Mouse (Mus musculus): ENCODE measurements at regions not wholly inside any gene's neighbourhood (a gene's known extent, or its start where the extent isn't known, plus 50 kb on each side); places are given as distances from the start of the nearest gene placed in this dataset.
A peak's percentile ranks its signal among the peaks of the same experiment; 100 is the strongest.

GRCm38 (mm10) chr9:41792173-41792829 is 331.8 kb downstream of the Sorl1 start:
- Histone ChIP-seq H3K9me3 (replicated peaks) (no peaks in the 10 kb centered on the region), H3K36me3 (no peaks in the 10 kb centered on the region), H3K4me3 (replicated peaks) (no peak overlapping the region), H3K9ac (no peak overlapping the region), H3K4me1 (0 out of 2 replicates have a peak, but pooled peaks cover 4% of the 10 kb centered on the region), H3K4me2 (no peak overlapping the region), H3K27ac (no peak overlapping the region), H3K27me3 (no peaks in the 10 kb centered on the region)
- WGBS: 82% methylated on average over 4 of the region's 4 CpGs
- ATAC-seq (replicated peaks; ENCODE audit: low FRiP score): no peak

- Histone ChIP-seq H3K4me3 (replicated peaks) (no peak overlapping the region), H3K4me2 (no peak overlapping the region), H3K36me3 (no peaks in the 10 kb centered on the region), H3K4me1 (0 out of 2 replicates have a peak, but pooled peaks cover 4% of the 10 kb centered on the region), H3K27me3 (no peaks in the 10 kb centered on the region), H3K9me3 (replicated peaks) (no peaks in the 10 kb centered on the region), H3K27ac (no peak overlapping the region), H3K9ac (no peak overlapping the region)
- 75% methylated on average over 5 of the region's 5 CpGs for WGBS
- no peak for ATAC-seq (replicated peaks; ENCODE audit: low FRiP score)
Observed at GRCm38 (mm10) chr9:41791501-41792172, 332.5 kb downstream of the Sorl1 start.

GRCm38 (mm10) chr9:41785131-41785530 is 339.0 kb downstream of the Sorl1 start:
- ATAC-seq (replicated peaks; ENCODE audit: low FRiP score): no peak

GRCm38 (mm10) chr9:41772281-41772902 is 351.7 kb downstream of the Sorl1 start:
- ATAC-seq (replicated peaks; ENCODE audit: low FRiP score): no peak
- H3K36me3 ChIP-seq: no peaks in the 10 kb centered on the region
- H3K27me3 ChIP-seq: no peaks in the 10 kb centered on the region
- H3K9ac ChIP-seq: no peak overlapping the region
- no peak overlapping the region for H3K4me3 ChIP-seq (replicated peaks)
- no peak overlapping the region for H3K4me2 ChIP-seq
- WGBS: 89% methylated on average over 8 of the region's 8 CpGs
- no peak overlapping the region for H3K27ac ChIP-seq
- H3K9me3 ChIP-seq (replicated peaks): no peaks in the 10 kb centered on the region
- no peaks in the 10 kb centered on the region for H3K4me1 ChIP-seq

More at GRCm38 (mm10) chr9:41785131-41785530, 339.0 kb downstream of the Sorl1 start:
- WGBS: 50% methylated on average over 3 of the region's 3 CpGs
- H3K27me3 ChIP-seq: no peaks in the 10 kb centered on the region
- no peak overlapping the region for H3K9ac ChIP-seq
- H3K4me2 ChIP-seq: no peak overlapping the region
- no peaks in the 10 kb centered on the region; the same call in 1 of the 2 replicates for H3K9me3 ChIP-seq (replicated peaks)
- no peaks in the 10 kb centered on the region for H3K36me3 ChIP-seq
- no peak overlapping the region for H3K27ac ChIP-seq
- H3K4me3 ChIP-seq (replicated peaks): no peak overlapping the region
- 0 out of 2 replicates have a peak, but pooled peaks cover 5% of the 10 kb centered on the region for H3K4me1 ChIP-seq

GRCm38 (mm10) chr9:41771276-41771675 is 352.8 kb downstream of the Sorl1 start:
- peaks cover 5% of the 10 kb centered on the region for H3K4me1 ChIP-seq
- H3K27ac ChIP-seq: no peak overlapping the region
- H3K36me3 ChIP-seq: no peaks in the 10 kb centered on the region
- WGBS: 85% methylated on average over 1 of the region's 1 CpGs
- ATAC-seq (replicated peaks; ENCODE audit: low FRiP score): no peak
- no peak overlapping the region for H3K4me2 ChIP-seq
- no peaks in the 10 kb centered on the region for H3K27me3 ChIP-seq
- H3K4me3 ChIP-seq (replicated peaks): no peak overlapping the region
- no peaks in the 10 kb centered on the region for H3K9me3 ChIP-seq (replicated peaks)
- H3K9ac ChIP-seq: no peak overlapping the region

- H3K9me3 ChIP-seq (replicated peaks): no peaks in the 10 kb centered on the region
- no peak overlapping the region for H3K4me3 ChIP-seq (replicated peaks)
- H3K27me3 ChIP-seq: no peaks in the 10 kb centered on the region
- no peak overlapping the region for H3K27ac ChIP-seq
- peaks cover 7% of the 10 kb centered on the region for H3K4me1 ChIP-seq
- no peak overlapping the region for H3K9ac ChIP-seq
- ATAC-seq (replicated peaks; ENCODE audit: low FRiP score): no peak
- H3K36me3 ChIP-seq: no peaks in the 10 kb centered on the region
- 90% methylated on average over 3 of the region's 3 CpGs for WGBS
- no peak overlapping the region for H3K4me2 ChIP-seq
Observed at GRCm38 (mm10) chr9:41768316-41768715, 355.8 kb downstream of the Sorl1 start.

GRCm38 (mm10) chr9:41766533-41766920 is 357.6 kb downstream of the Sorl1 start:
- 19% methylated on average over 4 of the region's 4 CpGs for WGBS

GRCm38 (mm10) chr9:41765816-41766532 is 358.1 kb downstream of the Sorl1 start:
- Histone ChIP-seq H3K4me1 (peaks cover 7% of the 10 kb centered on the region), H3K9ac (no peak overlapping the region), H3K36me3 (no peaks in the 10 kb centered on the region), H3K27ac (peak overlapping the region; percentile 24), H3K27me3 (no peaks in the 10 kb centered on the region), H3K4me3 (replicated peaks) (no peak overlapping the region), H3K9me3 (replicated peaks) (no peaks in the 10 kb centered on the region), H3K4me2 (no peak overlapping the region)
- ATAC-seq (replicated peaks; ENCODE audit: low FRiP score): no peak
- 86% methylated on average over 6 of the region's 6 CpGs for WGBS

More at GRCm38 (mm10) chr9:41766533-41766920, 357.6 kb downstream of the Sorl1 start:
- H3K36me3 ChIP-seq: no peaks in the 10 kb centered on the region
- H3K9ac ChIP-seq: no peak overlapping the region
- H3K27me3 ChIP-seq: no peaks in the 10 kb centered on the region
- H3K4me3 ChIP-seq (replicated peaks): no peak overlapping the region
- no peaks in the 10 kb centered on the region for H3K9me3 ChIP-seq (replicated peaks)
- ATAC-seq (replicated peaks; ENCODE audit: low FRiP score): peak; percentile 64; the same call in 1 of the 2 replicates
- H3K4me1 ChIP-seq: peaks cover 7% of the 10 kb centered on the region
- peak overlapping the region; percentile 41 for H3K27ac ChIP-seq
- H3K4me2 ChIP-seq: no peak overlapping the region

- H3K4me3 ChIP-seq (replicated peaks): no peak overlapping the region
- H3K9me3 ChIP-seq (replicated peaks): no peaks in the 10 kb centered on the region
- 0 out of 2 replicates have a peak, but pooled peaks cover 2% of the 10 kb centered on the region for H3K4me1 ChIP-seq
- no peaks in the 10 kb centered on the region for H3K27me3 ChIP-seq
- H3K4me2 ChIP-seq: no peak overlapping the region
- no peak for ATAC-seq (replicated peaks; ENCODE audit: low FRiP score)
- H3K9ac ChIP-seq: no peak overlapping the region
- 41% methylated on average over 3 of the region's 3 CpGs for WGBS
- H3K27ac ChIP-seq: no peak overlapping the region
- no peaks in the 10 kb centered on the region for H3K36me3 ChIP-seq
Observed at GRCm38 (mm10) chr9:41761050-41761576, 363.0 kb downstream of the Sorl1 start.

GRCm38 (mm10) chr9:41754434-41755002 is 369.6 kb downstream of the Sorl1 start:
- WGBS: 66% methylated on average over 6 of the region's 6 CpGs
- Histone ChIP-seq H3K4me1 (no peaks in the 10 kb centered on the region), H3K27ac (no peak overlapping the region), H3K36me3 (no peaks in the 10 kb centered on the region), H3K9me3 (replicated peaks) (no peaks in the 10 kb centered on the region), H3K27me3 (no peaks in the 10 kb centered on the region), H3K4me3 (replicated peaks) (no peak overlapping the region), H3K4me2 (no peak overlapping the region), H3K9ac (no peak overlapping the region)
- ATAC-seq (replicated peaks; ENCODE audit: low FRiP score): no peak

GRCm38 (mm10) chr9:41745979-41746647 is 378.0 kb downstream of the Sorl1 start:
- H3K27me3 ChIP-seq: no peaks in the 10 kb centered on the region
- H3K36me3 ChIP-seq: no peaks in the 10 kb centered on the region
- no peaks in the 10 kb centered on the region for H3K4me1 ChIP-seq
- H3K9ac ChIP-seq: no peak overlapping the region
- no peak overlapping the region for H3K4me2 ChIP-seq
- no peaks in the 10 kb centered on the region for H3K9me3 ChIP-seq (replicated peaks)
- H3K27ac ChIP-seq: no peak overlapping the region
- H3K4me3 ChIP-seq (replicated peaks): no peak overlapping the region
- ATAC-seq (replicated peaks; ENCODE audit: low FRiP score): no peak
- 74% methylated on average over 5 of the region's 5 CpGs for WGBS

Measured in kidney, embryonic 15.5 days (tissue).